Mouse (Mus musculus): ENCODE measurements around the gene Ctnnal1.

DNA sequence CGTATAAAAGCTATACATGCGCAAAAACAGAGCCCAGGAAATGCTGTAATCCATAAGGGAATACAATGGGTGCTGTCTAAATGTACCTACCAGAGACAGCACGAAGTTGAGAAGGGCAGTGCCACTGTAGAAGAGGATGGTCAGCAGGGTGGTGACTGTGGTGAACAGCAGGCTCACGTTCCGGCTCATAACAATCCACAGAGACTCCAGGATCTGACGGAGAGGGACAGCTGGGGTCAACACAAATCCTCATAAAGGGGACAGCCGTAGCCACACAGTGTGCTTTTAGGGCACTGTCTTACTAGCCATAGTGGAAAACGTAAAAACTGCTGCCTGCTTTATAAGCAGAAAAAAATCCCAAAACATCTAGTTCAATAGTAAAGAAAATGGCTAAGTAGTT is 34.2 kb upstream of the Ctnnal1 start:
- TF ChIP-seq FLI1 (IDR thresholded peaks at IDR 0.05; ENCODE audit: low read length) (no peak), GATA1 (IDR thresholded peaks at IDR 0.05; ENCODE audit: borderline replicate concordance, low read length) (no peak)

Measured in megakaryocyte, embryonic 14.5 days (primary cell).